Mouse (Mus musculus) layer of hippocampus, postnatal 36 days (tissue): ENCODE results near the gene Rnase13. TPM values are rescaled to one million over a fixed set of nuclear protein-coding genes. Genes with fewer than 3 reads are reported as not detected.
"Not testable (repeated sequence)": the region's sequence is repeated elsewhere in the genome, so short reads cannot be mapped to it uniquely, and the experiment has no call there.

Experiments used
- DNase-seq, 2 experiments: peaks; one replicate each; pipeline ENCODE4 v3.0.0; 2022
- total RNA-seq, 2 experiments: library from RNA; stranded (reverse); gene quantifications; 2 replicates each; pipeline ENCODE4 v1.2.3; 2021

The Rnase13 gene
- total RNA-seq, result not detected

DNA sequence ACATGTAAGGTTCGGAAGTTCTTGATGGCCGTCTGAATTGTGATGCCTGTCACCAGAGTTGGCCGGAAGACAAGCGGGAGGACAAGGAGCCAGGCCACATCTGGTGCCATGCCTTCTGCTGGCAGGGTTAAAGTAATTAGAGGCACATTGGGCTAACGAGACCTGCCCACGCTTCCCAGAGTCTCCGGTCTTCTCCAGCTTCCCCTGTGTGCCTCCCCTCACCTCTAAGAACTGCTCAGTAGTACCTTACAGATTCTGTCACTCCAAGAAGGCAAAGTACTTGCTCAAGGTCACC, at the start of gene Rnase13:
Gene Rnase13 (minus strand): TSS at position 203 of the 295 bp plus-strand sequence.
- DNase-seq, result no peak

GRCm38 (mm10) chr14:51967400-51967799, 44.8 kb upstream of the Rnase13 start:
- no peak for DNase-seq

DNA sequence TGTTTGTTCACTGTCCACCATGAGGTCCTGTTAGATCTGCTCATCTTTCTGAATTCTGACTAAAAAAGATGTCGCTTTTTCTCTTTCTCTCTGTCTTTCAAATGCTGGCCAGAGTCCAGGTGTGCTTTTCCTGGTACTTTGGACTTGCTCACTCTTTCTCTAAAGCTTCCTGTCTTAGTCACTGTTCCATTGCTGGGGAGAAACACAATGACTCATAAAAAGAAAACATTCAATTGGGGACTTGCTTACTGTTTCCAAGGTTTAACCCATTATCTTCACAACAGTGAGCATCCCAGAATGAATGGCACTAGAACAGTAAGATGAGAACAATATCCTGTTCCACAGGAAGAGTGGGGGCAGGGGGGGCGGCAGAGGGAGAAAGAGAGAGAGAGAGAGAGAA, 37.7 kb upstream of the Rnase13 start:
- no peak for DNase-seq

DNA sequence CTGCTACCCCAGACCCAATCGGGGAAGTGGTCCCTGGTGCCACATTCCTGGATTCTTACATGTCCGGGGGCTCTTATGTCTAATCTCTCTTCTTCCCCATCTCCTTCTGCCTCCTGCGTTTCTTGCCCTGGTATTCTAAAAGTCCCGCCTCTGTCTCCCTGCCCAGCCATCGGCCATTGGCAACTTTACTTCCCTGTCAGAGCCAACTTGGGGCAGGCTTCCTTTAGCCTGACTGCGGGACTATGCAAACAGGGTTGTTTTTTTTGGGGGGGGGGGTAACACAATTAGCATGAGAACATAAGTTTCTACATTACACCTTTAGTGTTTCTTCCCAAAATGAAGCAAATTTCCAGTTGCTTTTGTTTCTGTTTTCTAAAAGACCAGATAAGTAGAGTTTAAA, 20.8 kb upstream of the Rnase13 start:
- DNase-seq, result no peak

DNA sequence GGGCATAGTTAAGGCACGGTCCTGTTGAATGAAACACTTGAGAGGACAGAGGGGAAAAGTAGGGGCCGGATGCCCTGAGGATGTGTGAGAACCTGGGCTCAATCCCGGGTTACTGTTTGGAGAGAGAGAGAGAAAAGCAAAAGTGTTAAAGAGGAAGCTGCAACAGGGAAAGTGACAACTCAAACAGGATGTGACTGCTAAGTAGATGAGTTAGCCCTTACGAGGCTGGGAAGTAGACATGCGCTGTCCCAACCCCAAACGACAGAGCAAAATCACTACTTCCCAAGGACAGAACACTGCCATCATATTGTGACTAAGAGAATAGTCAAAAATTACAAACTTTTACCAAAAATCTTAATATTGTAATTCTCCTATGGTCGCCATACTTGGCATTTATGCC, 19.7 kb upstream of the Rnase13 start:
- no peak for DNase-seq

DNA sequence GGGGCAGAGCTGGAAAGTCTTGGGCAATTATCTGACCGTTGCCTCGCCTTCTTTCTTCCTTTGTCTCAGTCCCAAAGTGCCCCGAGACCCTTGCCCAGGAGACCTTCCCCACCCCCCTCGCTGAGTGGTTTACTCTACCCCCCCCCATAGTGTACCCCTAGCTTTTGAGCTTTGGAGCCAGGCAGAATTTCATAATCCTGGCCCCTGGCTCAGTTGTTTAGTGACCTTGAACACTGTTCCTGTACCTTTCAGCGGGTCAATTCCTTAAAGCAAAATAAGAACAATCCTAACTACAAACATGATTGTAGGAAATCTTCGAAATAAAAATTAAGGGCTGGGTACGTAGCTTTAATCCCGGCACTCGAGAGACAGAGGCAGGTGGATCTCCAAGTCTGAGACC, 19.0 kb upstream of the Rnase13 start:
- DNase-seq, result no peak

- DNase-seq, result no peak
Measured at GRCm38 (mm10) chr14:51940944-51941560, 18.5 kb upstream of the Rnase13 start.

GRCm38 (mm10) chr14:51939005-51939404, 16.4 kb upstream of the Rnase13 start:
- DNase-seq, result no peak

DNA sequence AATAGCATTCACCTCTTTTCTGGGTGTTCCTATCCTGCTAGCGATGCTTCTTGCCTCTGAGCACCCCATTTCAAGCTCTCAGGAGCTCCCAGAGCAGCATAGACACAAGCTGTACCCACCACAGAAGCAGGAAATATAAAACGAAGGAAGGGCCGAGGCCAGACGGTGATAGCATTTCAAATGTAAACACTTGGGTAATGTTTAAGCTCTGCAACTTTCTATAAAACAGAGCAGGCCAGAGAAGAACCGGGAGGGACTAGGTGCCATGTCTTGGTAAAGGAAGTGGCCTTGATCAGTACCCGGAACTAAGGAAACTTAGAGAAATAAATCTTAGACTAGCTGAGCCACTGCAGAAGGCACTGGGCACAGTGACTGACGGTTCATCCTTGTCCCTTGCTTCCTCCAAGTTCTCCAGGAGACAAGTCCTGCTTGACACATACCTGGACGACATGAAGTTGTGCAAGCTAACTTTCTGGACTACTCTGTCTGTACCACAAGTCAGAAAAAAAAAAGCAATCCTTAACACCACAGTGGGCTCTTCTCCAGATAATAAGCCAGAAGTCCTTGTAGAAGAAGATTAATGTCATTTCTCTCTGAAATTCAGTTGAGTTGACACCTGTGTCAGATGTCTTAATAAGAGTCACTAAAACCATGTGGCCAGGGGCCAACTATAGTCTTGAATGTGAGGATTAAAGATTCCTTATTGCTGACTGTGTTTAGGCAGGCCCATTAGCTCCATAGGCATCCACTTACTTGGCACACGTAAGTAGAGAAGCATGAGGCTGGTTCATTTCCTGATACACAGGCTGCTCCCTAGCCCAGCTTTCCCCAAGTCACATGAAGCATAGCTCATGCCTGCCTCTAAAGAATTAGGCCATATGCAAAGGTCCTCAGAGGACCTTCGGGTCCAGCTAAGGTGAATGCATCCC, 9.8 kb upstream of the Rnase13 start:
- DNase-seq, result no peak

DNA sequence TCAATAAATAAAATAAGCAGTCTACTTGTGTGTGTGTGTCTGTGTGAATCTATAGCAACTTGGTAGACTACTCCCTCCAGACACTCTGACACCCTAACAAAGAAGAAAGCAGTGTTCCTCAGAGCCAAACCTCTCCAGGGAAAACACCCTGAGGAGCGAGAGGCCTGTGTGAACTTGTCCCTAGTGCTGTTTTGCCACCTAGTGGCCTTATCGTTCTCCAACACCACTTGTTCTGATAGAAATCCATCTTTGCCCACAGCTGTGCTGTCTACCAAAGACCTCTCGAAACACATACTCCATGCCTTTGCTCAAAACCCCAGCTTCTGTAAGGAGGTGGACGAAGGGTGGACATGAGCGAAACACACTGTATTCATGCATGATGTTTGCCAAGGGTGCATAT, 8.3 kb upstream of the Rnase13 start:
- peak; percentile 49 to 57 for DNase-seq

- no peak for DNase-seq
Measured at GRCm38 (mm10) chr14:51929968-51930367, 7.4 kb upstream of the Rnase13 start.

DNA sequence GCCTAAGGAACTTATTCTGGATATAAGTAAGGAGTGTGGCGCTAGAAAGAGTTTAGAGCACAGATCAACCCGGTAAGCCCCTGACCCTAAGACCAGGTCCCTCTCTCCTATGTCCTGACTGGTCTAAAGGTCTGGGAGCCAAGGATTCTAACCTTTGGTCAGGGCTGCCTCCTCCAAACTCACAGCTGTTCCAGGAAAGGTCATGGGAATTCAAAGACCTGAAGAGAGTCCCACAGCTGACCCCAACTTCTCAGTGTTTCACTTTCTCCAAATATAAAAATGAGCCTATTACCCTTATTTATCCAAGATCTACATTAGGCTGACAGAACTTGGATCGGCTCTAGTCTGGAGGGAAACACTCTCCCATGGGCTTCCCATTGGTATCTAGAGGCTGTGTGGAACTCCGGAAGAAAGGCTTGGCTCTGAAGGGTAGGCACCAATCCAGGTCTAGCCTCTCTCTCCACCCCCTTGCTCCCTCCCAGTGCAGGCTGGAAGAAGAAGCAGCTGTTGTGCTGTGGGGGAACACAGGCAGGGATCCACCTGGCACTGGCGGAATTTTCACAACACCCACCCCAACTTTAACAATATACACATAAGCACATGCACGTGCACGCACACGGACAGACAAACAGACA, 6.9 kb upstream of the Rnase13 start:
- peak; percentile 26 to 58 for DNase-seq

DNA sequence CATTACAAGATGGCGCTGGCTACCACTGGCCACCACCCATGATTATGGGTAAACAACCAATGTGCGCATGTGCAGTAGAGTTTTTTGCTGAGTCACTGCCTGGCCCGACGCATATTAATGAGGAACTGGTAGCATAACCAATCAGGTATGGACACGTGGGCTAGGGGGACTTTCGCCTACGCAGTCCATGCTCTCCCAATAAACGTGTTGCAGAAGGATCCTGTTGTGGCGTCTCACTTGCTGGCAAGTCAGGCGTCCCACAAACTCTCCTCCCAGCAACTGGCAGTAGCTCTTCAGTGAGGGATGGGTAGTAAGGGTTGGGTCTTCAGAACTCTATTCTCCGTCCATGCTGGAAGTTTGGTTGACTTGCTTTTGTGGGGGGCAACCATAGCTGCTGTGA, 4.4 kb upstream of the Rnase13 start:
- DNase-seq, result not testable (repeated sequence)

DNA sequence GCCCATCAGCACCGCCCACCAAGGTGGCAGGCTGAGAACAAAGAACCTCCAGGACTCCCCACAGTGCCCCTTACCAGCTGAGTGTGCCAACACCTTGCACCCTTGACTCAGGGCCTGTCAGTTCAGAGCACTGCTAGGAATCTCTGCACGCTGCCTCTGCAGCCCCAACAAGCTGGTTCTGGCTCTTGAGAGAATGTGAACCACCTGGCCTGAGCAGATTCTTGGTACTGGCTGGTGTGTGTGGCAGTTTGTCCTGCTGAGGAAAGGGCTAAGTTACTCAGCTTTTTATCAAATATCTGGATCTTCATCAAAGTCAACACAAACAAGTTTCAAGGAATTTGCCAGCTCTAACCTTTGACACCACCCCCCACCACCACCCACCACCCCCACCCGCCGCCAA, 919 bp upstream of the Rnase13 start:
- DNase-seq, result no peak

DNA sequence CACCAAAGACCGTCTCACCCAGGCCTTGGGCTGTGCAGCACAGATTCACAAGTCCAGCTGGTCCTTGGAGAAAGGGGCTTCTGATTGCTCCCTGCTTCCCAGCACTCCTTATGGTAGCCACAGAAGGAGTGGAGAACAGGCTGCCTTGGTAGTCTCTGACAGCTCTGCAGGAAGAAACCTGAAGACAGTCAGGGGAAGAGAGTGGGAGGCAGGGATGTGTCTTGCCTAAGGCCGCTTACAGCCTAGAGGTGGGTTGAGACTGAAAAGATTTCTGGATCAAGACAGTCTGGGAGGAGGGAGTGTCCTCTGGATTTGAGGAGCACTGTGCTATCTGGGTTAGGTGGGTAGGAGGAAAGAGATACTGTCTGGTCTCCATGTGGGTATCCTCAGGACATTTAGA, 337 bp upstream of the Rnase13 start:
- no peak for DNase-seq

DNA sequence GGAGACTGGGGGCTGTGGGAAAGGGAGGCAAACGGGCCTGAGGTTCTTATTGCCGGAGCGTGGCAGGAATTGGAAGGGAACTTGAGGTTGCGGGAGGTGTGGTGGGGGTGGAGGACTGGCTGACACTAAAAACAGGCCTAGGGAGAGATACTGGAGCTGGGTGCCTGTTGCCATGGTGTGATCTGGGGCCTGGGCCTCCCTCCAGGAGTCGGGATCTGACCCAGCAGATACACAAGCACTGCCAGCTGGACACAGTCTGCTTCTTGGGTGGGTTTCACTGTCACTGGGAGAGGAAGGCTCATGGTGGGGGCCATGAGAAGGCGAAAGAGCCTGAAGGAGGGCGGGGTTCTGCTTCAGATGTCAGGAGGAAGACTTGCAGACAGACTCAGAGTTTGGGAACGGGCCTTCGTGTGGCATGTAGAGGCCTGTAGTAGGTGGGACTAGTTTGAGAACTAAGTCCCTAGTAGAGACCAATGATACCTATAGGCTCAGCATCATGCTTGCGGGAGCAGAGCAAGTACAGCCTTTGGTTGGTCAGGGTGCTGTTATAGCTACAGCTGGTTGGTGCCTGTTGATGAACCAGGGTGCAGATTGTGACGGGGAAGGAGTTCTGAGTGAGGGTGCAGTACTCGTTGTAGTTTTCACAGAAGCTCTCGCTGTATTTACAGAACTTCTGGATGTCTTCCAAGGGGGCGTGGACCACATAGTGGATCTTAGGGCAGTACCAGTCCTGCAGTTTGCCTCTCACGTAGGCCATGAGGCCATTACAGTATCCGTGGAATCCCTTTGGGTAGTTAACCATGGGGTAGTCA, 608 bp downstream of the Rnase13 start:
- peak; percentile 60 to 75 for DNase-seq

DNA sequence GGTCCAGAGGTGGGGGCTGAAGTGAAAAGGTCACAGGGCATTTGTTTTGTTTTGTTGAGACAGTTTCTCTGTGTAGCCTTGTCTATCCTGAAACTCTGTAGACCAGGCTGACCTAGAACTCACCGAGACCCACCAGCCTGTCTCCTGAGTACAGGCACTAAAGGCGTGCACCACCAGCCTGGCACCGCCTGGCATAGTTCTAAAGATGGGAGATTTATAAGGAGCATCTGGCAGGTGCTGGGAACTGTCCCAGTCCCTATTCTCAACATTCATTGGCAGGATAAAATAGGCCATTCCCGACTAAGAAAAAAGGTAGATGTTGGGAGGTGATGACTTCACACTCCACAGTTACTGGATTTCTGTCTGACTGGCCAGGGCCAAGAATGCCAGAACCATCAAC, 3.6 kb downstream of the Rnase13 start:
- no peak for DNase-seq

- DNase-seq, result no peak
Measured at GRCm38 (mm10) chr14:51918125-51918524, 4.4 kb downstream of the Rnase13 start, which contains the start of gene Tppp2. Gene Tppp2 (plus strand): TSS chr14:51918425.

DNA sequence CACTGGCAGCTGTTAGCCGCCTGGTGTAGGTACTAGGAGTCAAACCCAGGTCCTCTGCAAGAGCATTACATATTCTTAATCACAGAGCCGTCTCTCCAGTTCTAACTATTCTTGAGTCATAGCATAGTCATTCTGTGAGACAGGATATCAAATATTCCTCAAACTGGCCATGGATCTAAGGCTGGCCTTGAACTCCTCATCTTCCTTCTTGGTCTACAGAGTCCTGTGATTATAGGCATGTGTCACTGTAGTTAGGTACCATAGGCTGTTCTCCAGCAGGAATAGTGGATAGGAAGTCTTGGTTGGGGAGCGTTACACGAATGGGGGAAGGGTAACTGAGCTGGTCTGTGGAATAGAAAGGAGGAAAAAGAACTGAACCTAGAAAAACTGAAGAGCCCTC, 6.0 kb downstream of the Rnase13 start:
- no peak for DNase-seq

DNA sequence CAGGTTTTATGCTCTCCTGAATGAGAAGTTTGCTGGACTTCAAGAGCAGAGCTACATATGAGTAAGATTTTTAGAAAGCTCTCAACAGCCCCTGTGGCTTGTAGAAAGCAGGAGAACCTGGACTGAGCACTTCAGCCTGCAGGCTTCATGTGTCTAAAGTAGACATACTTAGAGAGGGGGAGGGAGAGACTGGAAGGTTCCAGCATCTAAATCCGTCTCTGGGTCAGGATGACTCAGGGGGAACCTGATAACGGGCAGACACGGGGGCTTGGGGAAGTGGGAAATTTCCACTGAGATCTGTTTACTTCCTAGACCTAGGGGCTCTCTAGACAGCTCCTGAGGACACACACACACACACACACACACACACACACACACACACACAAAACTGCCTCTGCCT, 7.5 kb downstream of the Rnase13 start:
- DNase-seq, result no peak

DNA sequence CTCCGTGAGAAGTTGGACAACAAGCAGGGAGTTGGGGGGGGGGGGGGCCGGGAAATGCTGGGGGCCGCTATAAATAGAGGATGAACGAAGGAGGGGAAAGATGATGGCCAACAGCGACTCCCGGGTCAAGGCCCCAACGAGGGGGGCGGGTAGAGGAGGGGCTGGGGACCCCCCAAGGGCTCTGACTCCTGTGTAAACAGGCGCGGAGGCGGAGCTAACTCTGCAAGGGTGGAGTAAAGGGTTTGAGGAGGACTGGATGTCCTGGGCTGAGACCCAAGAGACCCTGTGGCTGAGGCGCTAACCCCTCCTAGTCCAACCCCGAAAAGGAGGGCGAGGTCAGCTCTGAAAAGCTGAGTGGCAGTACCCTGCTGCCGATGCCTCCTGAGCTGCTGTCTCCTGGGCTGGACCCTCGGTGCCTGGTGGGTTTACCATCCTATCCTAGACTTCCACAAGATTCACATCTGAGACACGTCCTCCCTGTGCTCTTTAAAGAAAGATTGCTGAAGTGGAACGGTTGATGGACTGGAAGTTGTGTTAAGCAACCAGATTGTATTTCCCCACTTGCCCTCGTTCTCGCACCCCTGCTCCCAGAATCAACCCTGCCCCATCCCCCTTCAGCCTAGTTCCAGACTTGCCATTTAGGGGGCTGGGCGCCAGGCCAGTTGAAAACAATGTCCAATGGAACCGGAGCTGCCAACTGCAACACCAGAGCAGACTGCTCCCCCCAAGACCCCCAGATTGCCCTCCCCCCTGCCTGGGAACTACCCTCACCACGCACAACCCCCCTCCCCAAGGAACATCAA, 8.4 kb downstream of the Rnase13 start, which contains the start of gene Ndrg2:
Gene Ndrg2 (minus strand): TSS at position 199 of the 803 bp plus-strand sequence.
- peak; percentile 72 to 78 for DNase-seq
